In the genomic region with DNA sequence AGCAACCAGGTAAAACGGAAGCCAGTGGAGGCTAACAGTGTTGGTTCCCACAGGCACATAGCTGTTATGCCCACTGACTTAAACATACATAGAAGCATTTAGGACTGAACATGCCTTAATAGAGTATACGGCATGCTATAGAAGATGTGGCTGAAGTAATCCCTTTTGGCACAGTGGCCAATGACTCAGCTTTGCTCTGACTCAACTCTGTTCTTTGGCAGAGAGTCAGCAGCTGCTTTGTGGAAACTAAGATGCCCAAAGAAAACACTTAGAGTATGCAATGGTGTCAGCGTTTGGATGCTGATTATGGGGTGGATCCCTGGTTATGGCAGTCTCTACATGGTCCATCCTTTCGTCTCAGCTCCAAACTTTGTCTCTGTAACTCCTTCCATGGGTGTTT, we compare ENCODE assay signal across 7 mouse cellular contexts.
A peak's percentile ranks its signal among the peaks of the same experiment; 100 is the strongest.
DNase-seq lines count a peak whose midpoint lies in the region; ATAC-seq lines count a peak whose summit lies in the region.
"Not testable (repeated sequence)": the region's sequence is repeated elsewhere in the genome, so short reads cannot be mapped to it uniquely, and the experiment has no call there.

No protein-coding gene starts in this region.

- intact Hi-C loops in heart, postnatal 10 days (cut with DNase I); left cerebral cortex, postnatal 14 days (cut with DNase I): not testable (repeated sequence)

- not testable (repeated sequence) for H3K27me3 ChIP-seq in embryonic facial prominence, embryonic 14.5 days (replicated peaks; ENCODE audit: control insufficient read depth, insufficient read depth, low read length)

- not testable (repeated sequence) for H3K36me3 ChIP-seq in embryonic facial prominence, embryonic 14.5 days (ENCODE audit: control insufficient read depth, insufficient read depth, low read length)

- WGBS in embryonic facial prominence, embryonic 14.5 days: 81% methylated on average over 3 of the region's 4 CpGs

- H3K4me1 ChIP-seq in embryonic facial prominence, embryonic 14.5 days (ENCODE audit: control insufficient read depth, insufficient read depth, low read length): not testable (repeated sequence)

- not testable (repeated sequence) for H3K9me3 ChIP-seq in embryonic facial prominence, embryonic 14.5 days (ENCODE audit: control insufficient read depth, low read length)

- ATAC-seq in embryonic facial prominence, embryonic 14.5 days (ENCODE audit: low read depth): not testable (repeated sequence)

- not testable (repeated sequence) for H3K4me2 ChIP-seq in embryonic facial prominence, embryonic 14.5 days (ENCODE audit: low read depth, low read length)

- peak; percentile 86 for DNase-seq in Muller cell, postnatal 12 days (ENCODE audit: inconsistent ontology term)
- DNase-seq in adrenal gland, adult 8-10 months: peak; percentile 46
- peak; percentile 24 for DNase-seq in embryonic facial prominence, embryonic 14.5 days (ENCODE audit: low spot score)
- DNase-seq in gastrocnemius, adult 18-20 months (ENCODE audit: low spot score): peak; percentile 56
- peak; percentile 3 to 17 for DNase-seq in heart, postnatal 10 days
- peak; percentile 35 to 62 for DNase-seq in left cerebral cortex, postnatal 14 days (ENCODE audit: low spot score in 2 of 2)
- DNase-seq in right cerebral cortex, postnatal 25 days: peak; percentile 36

- not testable (repeated sequence) for H3K27ac ChIP-seq in embryonic facial prominence, embryonic 14.5 days (replicated peaks; ENCODE audit: low read depth, low read length)

- H3K9ac ChIP-seq in embryonic facial prominence, embryonic 14.5 days (ENCODE audit: low read depth, low read length): not testable (repeated sequence)

- not testable (repeated sequence) for H3K4me3 ChIP-seq in embryonic facial prominence, embryonic 14.5 days (ENCODE audit: low read depth, low read length)

Comparison
In these comparisons a context has a peak if more than half of its experiments do, and no peak if none do; other contexts are left out.
1. DNase-seq: peak in every context shown above with its lines; median percentile 86 in Muller cell, postnatal 12 days; 56 in gastrocnemius, adult 18-20 months; 48 in left cerebral cortex, postnatal 14 days; 46 in adrenal gland, adult 8-10 months; 36 in right cerebral cortex, postnatal 25 days; 24 in embryonic facial prominence, embryonic 14.5 days; 10 in heart, postnatal 10 days.